Mouse (Mus musculus) urinary bladder, postnatal 14 days (tissue): ENCODE results near the gene Me3.
"Not testable (repeated sequence)": the region's sequence is repeated elsewhere in the genome, so short reads cannot be mapped to it uniquely, and the experiment has no call there.

Experiments
- DNase-seq: peaks from one replicate; pipeline ENCODE4 v3.0.0; 2021; ENCODE audit warnings: low spot score

The Me3 gene

GRCm38 (mm10) chr7:89731115-89731514, 98.9 kb downstream of the Me3 start:
- not testable (repeated sequence) for DNase-seq

- peak; percentile 63 for DNase-seq
These were observed 116.2 kb downstream of the Me3 start for GRCm38 (mm10) chr7:89748415-89748814.

DNA sequence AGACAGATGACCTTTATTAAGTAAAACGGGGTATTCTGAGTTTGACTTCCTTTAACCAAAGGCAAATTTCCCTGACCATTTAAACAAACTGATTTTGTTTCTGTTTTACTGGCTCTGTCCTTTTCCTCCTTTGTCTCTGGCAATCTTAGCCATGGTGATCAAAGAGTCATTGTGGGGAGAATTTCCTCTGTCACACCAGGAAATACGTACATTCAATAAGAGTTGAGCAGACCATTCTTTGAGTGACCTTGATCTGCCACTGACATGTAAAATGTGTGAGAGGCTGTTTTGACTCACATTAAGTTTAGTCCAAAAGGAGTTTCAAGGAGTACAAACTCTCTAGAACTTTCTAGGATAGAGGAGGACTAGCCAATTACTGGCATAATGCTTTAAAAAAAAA, 117.0 kb downstream of the Me3 start:
- no peak for DNase-seq

DNA sequence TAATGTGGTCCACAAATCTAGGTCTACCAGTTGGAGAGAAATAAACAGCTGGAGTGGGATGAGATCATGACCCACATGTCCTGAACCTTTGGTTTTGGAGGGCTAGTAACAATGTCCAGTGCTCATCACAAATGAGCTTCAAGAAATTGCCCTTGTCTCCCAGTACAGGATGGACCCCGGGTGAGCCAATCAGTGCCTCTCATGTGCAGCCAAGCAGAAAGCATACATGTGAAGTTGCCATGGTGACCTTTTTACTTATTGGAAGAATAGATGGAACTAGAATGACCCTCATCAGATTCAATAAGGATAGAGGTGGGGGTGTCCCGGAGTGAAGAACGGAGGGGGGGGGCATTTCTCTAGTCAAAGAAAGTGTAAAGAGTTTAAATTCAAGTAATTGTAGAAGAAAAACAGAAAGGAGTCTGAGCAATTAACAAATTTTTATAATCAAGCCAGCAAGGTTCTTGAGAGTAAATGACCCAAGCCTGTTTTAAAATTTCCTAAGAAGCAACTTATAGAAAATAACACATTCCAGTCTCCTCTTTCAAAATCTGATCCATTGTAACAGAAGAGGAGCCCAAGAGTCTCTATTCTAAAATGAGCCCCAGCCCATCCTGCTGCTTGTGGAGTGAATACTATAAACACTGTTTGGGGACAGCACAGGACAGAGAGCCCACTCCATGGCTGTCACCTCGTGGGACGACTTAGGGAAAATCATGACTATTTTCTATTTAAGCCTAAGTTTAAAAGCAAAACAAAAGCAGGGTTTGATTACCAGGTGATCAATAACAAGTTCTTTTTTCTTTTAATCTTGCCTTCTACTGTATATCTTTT, 134.7 kb downstream of the Me3 start:
- no peak for DNase-seq

- DNase-seq = no peak
These were observed 137.1 kb downstream of the Me3 start for GRCm38 (mm10) chr7:89769106-89769896.

DNA sequence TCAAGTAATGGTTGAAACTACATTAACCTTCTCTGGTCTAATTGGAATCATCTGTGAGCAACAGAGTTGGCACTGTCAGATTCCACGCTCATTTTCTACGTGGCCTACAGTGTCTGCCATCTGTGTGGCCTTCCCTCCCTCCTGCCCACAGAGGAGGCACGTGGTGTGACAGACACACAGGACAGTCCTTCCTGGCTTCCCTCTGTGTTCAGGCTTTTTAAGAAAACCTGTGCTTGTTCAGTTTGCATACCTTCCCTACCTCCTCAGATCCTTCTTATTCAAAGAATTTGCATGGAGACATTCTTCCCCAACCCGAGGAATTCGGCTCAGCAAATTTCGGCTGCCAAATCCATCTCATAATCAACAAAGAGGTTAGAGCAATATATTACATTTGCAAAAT, 137.8 kb downstream of the Me3 start:
- no peak for DNase-seq

DNA sequence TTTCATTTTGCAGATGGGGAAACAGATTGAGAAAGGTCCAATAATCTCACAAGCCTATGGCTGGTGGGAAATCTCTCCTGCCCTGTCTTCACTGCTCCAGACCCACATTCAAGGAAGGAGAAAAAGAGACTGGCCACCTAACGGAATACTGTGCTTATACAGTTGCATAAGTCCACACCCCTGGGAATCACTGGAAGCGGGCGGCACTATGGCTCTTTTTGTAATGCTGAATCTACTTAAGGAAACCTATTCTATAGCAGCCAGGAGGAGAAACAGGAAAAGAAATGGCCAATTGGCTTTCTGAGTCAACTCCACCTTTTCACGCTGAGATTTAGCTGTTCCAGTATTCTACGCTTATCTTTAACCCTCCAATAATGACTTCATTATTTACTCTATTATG, 140.7 kb downstream of the Me3 start:
- no peak for DNase-seq

- no peak for DNase-seq
These were observed 141.2 kb downstream of the Me3 start for GRCm38 (mm10) chr7:89773352-89773921.

- no peak for DNase-seq
These were observed 141.7 kb downstream of the Me3 start for GRCm38 (mm10) chr7:89773926-89774325.

DNA sequence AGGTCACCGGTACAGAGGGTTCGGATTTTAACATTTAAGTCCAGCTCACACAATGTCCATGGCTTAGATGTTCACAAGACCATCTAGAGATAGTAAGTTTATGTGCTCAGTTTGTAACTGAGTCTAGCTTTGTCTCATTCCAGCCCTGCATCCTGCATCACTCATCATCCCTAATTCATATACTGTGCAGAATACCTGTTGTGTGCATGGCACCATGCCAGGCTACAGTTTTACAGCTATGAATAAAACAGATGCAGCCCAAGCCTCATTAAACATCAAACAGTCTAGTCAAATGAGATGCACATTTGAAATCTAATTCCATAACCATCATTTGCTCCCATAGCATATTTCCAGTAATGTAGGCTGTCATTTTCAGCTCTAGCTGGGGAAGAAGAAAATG, 143.7 kb downstream of the Me3 start:
- DNase-seq = no peak

GRCm38 (mm10) chr7:89781391-89781790, 149.2 kb downstream of the Me3 start:
- DNase-seq = no peak

- peak; percentile 48 for DNase-seq
These were observed 155.5 kb downstream of the Me3 start for GRCm38 (mm10) chr7:89787735-89788134.

DNA sequence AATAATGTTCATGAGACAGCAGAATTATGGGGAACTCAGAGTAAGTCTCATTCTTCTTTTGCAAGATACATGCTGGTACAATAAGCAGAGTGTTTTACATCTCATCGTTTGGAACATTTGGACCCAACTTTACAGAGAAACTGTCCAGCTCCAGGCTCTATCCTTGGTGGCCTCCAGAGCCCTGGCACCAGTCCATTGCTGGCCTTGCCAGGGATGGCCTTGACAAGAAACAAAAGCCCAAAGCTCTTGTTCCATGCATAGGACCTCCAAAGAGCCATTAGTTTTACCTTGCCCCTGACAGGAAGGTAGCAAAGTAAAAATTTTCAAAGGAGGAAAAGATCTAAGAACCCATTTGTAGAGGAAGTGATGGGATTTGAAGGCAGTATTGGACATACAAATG, 160.4 kb downstream of the Me3 start:
- no peak for DNase-seq

DNA sequence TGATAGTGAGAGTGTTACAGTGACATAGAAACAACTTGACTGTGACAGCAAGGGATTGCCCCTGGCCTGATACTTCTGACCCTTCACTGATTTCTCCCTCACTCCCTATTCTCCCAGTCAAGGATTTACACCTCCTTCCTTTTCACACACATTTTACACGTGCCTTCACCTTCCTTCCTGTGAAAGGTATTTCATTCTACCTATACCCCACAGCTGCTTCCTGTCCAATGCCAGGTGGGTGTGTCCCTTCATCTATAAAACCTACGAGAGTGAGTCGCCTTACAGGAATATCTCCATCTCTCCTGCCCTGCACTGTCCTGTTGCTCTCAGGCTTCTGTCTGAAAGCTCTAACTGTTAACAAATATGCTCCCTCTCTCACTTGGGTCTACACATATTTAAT, 163.2 kb downstream of the Me3 start:
- no peak for DNase-seq

DNA sequence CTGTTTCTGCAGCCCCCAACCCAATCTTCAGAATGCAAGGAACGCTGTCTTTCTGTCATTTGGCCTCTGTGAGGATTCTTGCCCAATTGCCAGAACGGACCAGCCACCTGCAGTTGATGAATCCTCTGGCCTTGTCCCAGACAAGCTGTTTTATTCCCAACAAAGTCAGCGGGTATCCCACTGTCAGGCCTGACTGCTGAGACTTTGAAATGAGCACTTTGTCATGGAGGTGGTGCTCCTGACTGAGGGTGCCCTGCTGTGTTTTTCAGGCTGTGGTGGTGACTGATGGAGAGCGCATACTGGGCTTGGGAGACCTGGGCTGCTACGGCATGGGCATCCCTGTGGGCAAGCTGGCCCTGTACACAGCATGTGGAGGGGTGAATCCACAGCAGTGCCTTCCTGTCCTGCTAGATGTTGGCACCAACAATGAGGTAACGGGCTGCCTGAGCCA, 164.2 kb downstream of the Me3 start:
- no peak for DNase-seq

DNA sequence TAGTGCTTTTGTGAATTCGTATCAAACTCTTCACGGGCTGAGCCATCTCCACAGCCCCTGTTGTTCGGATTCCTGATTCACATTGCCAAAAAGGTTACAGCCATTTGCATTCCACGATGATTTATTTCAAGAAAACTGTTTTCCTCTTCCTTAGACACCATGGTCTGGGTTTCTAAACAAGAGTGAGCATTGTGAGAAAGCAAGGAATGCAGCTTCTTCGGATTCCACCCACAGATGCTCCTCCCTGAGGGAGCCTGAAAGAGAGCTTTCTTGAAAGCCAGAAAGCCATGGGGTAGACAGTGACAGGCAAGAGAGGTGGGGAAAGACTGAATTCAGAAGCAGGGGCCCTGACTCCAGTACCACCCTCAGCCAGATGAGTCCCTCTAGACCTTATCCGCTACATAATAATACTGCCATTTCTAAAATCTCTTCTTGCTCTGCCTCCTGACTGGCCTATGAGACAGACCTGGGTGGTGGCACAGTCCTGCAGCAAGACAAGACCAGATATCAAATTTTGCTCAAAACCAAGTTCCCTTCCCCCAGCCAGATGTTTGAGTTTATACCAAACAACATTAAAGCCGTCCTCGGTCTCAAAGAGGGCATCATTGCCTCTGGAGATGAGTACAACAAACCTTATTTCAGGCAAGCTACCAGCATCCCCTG, 166.3 kb downstream of the Me3 start:
- DNase-seq = no peak

- no peak for DNase-seq
These were observed 170.3 kb downstream of the Me3 start for GRCm38 (mm10) chr7:89802447-89802846.

- DNase-seq = no peak
These were observed 171.8 kb downstream of the Me3 start for GRCm38 (mm10) chr7:89803966-89804365.

GRCm38 (mm10) chr7:89809400-89809799, 177.2 kb downstream of the Me3 start:
- no peak for DNase-seq

- DNase-seq = no peak
These were observed 196.4 kb downstream of the Me3 start for GRCm38 (mm10) chr7:89828436-89829065.

GRCm38 (mm10) chr7:89829201-89829600, 197.0 kb downstream of the Me3 start:
- DNase-seq = no peak

DNA sequence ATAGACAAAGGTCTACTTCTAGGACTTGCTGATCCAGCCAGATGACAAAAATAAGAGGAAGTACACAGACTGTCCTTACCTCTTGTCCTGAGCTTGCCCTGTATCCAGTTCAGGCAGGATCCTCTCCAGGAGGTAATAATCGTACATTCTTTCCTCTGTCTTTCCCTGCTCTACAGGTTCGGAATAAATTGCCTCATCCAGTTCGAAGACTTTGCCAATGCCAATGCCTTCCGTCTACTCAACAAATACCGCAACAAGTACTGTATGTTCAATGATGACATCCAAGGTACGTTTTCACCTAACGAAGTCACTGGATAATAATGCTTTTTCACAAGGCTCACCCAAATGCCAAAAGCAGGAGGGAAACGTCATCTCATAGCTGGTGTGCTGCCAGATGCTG, 201.3 kb downstream of the Me3 start:
- no peak for DNase-seq
